Mouse (Mus musculus): ENCODE results near the gene Nhlrc2. TPM values are rescaled to one million over a fixed set of nuclear protein-coding genes. Genes with fewer than 3 reads are reported as not detected.

Nhlrc2 gene
- polyA plus RNA-seq, 1 experiment from 2014 or later = 18.4 TPM

GRCm38 (mm10) chr19:56652034-56652962, 104.2 kb downstream of the Nhlrc2 start:
- WGBS = 13% methylated on average over 19 of the region's 19 CpGs

More at GRCm38 (mm10) chr19:56652034-56652962, 104.2 kb downstream of the Nhlrc2 start:
- H3K36me3 ChIP-seq (ENCODE audit: control insufficient read depth, insufficient read depth, low read length) = no peaks in the 10 kb centered on the region
- peak overlapping the region; percentile 29 for H3K4me3 ChIP-seq (ENCODE audit: low read length)
- H3K27me3 ChIP-seq (ENCODE audit: control insufficient read depth, insufficient read depth, low read depth, low read length) = no peaks in the 10 kb centered on the region
- H3K9me3 ChIP-seq (ENCODE audit: control insufficient read depth, low read length) = no peaks in the 10 kb centered on the region
- H3K4me1 ChIP-seq (replicated peaks; ENCODE audit: control insufficient read depth, insufficient read depth, low read length) = peaks cover 17% of the 10 kb centered on the region
- H3K4me2 ChIP-seq (ENCODE audit: low read depth, low read length) = peak overlapping the region; percentile 50
- H3K27ac ChIP-seq (ENCODE audit: low read length) = peak overlapping the region; percentile 72
- 0 out of 2 replicates have a peak overlapping the region, but pooled peaks have one; percentile 43 for H3K9ac ChIP-seq (ENCODE audit: low read length)
- peak; percentile 97 for ATAC-seq (ENCODE audit: low read depth)

Other genes with a start within 250 kb of the Nhlrc2 start
- gene Nrap, start 158.2 kb upstream of the Nhlrc2 start, polyA plus RNA-seq (2015; fragmentation: Nextera tagmentation; extraction: Ambion mirVana) = 1.1 TPM in 2 replicates
- 34.3 and 35.0 TPM in 2 replicates for gene Casp7, start 151.1 kb upstream of the Nhlrc2 start, polyA plus RNA-seq (2015; fragmentation: Nextera tagmentation; extraction: Ambion mirVana)
- gene Plekhs1, start 86.6 kb upstream of the Nhlrc2 start, polyA plus RNA-seq (2015; fragmentation: Nextera tagmentation; extraction: Ambion mirVana) = 0.39 and 0.41 TPM in 2 replicates
- gene Dclre1a, start within 50 bp of the Nhlrc2 start, polyA plus RNA-seq (2015; fragmentation: Nextera tagmentation; extraction: Ambion mirVana) = 17.7 and 22.3 TPM in 2 replicates
- gene Adrb1, start 173.9 kb downstream of the Nhlrc2 start, polyA plus RNA-seq (2015; fragmentation: Nextera tagmentation; extraction: Ambion mirVana) = 1.1 and 1.3 TPM in 2 replicates

Measured in lung, embryonic 16.5 days (tissue).